Mouse (Mus musculus): ENCODE data around the gene Cryzl1.

Gene Cryzl1

DNA sequence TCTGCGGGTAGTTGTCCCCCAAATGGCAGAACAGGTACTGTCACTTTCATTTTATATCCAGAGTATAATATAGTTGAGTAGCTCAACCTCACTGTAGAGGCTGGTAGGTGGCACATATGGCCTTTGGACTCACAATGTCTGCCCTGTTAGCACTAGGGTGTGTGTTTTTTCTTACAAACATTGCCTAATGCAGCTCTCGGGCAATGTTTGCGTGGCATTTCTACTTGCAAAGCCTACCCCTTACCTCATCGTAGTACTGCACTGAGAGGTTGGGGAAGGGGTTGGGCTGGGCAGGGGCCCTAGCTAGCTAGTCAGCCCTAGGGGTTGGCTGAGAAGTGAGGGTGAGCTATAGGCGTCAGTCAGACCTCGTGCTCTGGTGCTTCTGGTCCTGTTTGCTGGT is 18.8 kb upstream of the Cryzl1 start:
- POLR2A ChIA-PET: interaction anchor here in 3 of 4 experiments (0.6 to 1.8 kb wide), 6 partner anchors 12 to 158 kb away, joined by 3 to 7 read pairs (median 3); no protein-coding TSS in a partner anchor
- CTCF ChIA-PET: interaction anchor here in 1 of 4 experiments (1.3 kb wide), 1 partner anchor 178 kb away, joined by 3 read pairs; no protein-coding TSS in a partner anchor

DNA sequence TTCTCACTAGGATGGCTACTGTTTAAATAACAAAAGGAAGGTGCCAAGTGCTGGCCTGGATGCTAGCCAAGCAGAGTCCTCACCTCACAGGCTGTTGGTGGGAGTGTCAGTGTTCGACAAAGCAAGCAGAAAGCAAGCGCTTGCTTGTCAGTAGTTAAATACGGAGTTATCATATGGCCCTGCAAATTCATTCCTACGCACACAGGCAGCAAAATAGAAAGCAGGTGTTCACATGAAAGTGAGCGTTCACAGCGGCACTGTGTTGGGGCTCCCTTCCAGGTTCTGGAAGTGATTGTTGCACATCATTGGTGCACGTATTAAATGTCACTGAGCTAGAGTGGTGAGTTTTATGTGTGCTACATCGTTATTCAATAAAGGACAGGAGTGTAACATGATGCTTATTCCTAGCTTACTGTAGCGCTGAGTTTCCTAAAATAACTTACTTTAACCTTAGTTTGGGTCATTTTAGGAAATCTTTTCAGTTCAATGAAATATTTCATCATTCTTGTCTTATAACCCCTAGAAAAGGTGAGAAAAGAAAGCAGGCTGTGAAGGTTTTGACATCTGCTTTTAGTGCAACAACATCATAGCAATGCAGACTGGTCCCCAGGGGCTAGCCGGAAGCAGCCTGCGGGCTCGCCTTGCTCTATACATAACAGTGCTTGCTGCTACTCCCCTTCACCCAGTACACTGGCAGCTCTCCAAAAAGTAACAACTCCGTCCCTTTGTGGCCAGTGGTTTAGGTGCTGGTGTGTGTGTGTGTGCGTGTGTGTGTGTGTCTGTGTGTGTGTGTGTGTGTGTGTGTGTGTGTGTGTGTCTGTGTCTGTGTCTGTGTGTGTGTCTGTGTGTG is 17.6 kb upstream of the Cryzl1 start:
- CTCF ChIA-PET: interaction anchor here in 1 of 4 experiments (0.6 kb wide), 1 partner anchor 9 kb away, joined by 3 read pairs; no protein-coding TSS in a partner anchor
- POLR2A ChIA-PET: interaction anchor here in 3 of 4 experiments (0.7 to 4.5 kb wide), 7 partner anchors 10 to 139 kb away, joined by 3 to 25 read pairs (median 3); partner anchors contain the start of genes Cryzl1 (in 1 of the 3) and Itsn1 (in 1 of the 3)

- ChIA-PET POLR2A (interaction anchor here in 3 of 4 experiments (0.6 to 4.5 kb wide), 4 partner anchors 15 to 482 kb away, joined by 3 to 25 read pairs (median 3); partner anchors contain the start of genes Cryzl1 (in 1 of the 3) and Itsn1 (in 1 of the 3)), CTCF (interaction anchor here in 1 of 4 experiments (0.8 kb wide), 1 partner anchor 11 kb away, joined by 3 read pairs; no protein-coding TSS in a partner anchor)
These were observed 14.3 kb upstream of the Cryzl1 start for GRCm38 (mm10) chr16:91743055-91743454.

DNA sequence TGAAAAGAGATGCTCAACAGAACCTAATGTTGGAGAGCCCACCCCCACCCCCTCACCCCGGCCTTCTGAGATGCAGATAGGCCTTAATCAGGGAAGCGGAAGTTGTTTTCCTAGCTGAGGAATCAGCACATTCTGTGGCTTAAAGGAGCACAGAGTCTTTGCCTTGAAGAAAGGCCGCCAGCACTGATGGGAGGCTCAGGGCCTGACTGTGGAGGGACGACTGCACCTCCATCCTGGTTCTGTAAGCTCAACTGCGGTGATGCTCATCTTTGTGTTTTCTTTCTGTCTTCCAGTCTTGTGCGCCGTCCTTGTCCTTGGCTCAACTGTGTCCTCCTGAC is 12.1 kb upstream of the Cryzl1 start:
- ChIA-PET POLR2A (interaction anchor here in 2 of 4 experiments (0.5 to 2.2 kb wide), 19 partner anchors 8 to 298 kb away, joined by 3 to 13 read pairs (median 3); partner anchors contain the start of genes Cryzl1 (in 1 of the 2), Gart (in 1 of the 2), Itsn1 (in 1 of the 2) and Son (in 1 of the 2)), CTCF (interaction anchor here in 2 of 4 experiments (0.5 to 1.0 kb wide), 5 partner anchors 132 to 268 kb away, joined by 3 to 7 read pairs (median 3); no protein-coding TSS in a partner anchor)

GRCm38 (mm10) chr16:91740184-91740917 is 11.6 kb upstream of the Cryzl1 start:
- ChIA-PET CTCF (interaction anchor here in 3 of 4 experiments (0.6 to 0.7 kb wide), 3 partner anchors 144 to 390 kb away, joined by 3 read pairs; no protein-coding TSS in a partner anchor), POLR2A (interaction anchor here in 2 of 4 experiments (0.5 to 2.2 kb wide), 15 partner anchors 10 to 298 kb away, joined by 3 to 13 read pairs (median 4); partner anchors contain the start of genes Cryzl1 (in 2 of the 2), Itsn1 (in 2 of the 2), Gart (in 1 of the 2) and Son (in 1 of the 2))

- CTCF ChIA-PET: no interaction called here
- POLR2A ChIA-PET: interaction anchor here in 2 of 4 experiments (0.7 to 6.0 kb wide), 4 partner anchors 8 to 97 kb away, joined by 3 to 33 read pairs (median 4); partner anchors contain the start of genes Cryzl1 (in 2 of the 2) and Itsn1 (in 2 of the 2)
These were observed 9.7 kb upstream of the Cryzl1 start for GRCm38 (mm10) chr16:91738505-91738904.

DNA sequence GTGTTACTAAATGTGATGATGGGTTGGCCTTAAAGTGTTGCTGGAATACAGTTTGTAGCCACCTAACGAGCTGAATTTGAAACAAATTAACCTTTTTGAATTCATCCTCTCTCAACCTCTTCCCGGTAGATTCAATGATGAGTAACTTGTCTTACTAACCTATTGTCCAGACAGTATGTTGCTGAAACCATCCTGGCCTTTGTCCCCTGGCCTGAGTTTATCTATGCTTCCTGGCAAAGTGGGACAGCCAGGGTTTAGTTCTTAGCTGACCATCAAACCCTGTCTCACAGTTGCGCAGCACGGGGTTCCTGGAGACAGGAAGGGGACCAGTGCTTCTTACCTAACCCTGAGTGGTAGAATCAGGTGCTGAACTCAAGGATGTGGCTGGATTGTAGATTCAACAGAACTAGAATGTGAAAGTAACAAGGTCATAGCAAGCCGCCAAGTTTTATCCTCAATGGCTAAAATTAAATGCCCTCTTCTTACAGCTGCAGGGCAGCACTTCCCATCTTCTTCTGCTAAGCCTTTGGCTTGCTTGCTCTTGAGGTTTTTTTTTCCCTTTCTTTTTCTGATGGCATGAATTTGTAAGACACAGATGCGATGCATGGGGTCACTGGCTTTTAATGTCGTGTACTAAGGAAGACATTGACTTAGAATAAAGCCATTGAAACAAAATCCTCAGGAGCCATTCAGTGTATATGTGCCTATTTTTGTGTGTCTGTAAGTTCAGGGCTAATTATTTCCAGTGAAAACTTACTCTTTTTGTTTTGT is 7.5 kb upstream of the Cryzl1 start:
- ChIA-PET POLR2A (interaction anchor here in 2 of 4 experiments (0.9 to 6.0 kb wide), 9 partner anchors 8 to 24 kb away, joined by 3 to 33 read pairs (median 3); partner anchors contain the start of genes Cryzl1 (in 1 of the 2) and Itsn1 (in 1 of the 2)), CTCF (no interaction called here)

GRCm38 (mm10) chr16:91734771-91735170 is 6.0 kb upstream of the Cryzl1 start:
- POLR2A ChIA-PET: interaction anchor here in 3 of 4 experiments (0.6 to 6.0 kb wide), 9 partner anchors 8 to 84 kb away, joined by 3 to 33 read pairs (median 4); partner anchors contain the start of genes Cryzl1 (in 1 of the 3) and Itsn1 (in 1 of the 3)
- CTCF ChIA-PET: no interaction called here

DNA sequence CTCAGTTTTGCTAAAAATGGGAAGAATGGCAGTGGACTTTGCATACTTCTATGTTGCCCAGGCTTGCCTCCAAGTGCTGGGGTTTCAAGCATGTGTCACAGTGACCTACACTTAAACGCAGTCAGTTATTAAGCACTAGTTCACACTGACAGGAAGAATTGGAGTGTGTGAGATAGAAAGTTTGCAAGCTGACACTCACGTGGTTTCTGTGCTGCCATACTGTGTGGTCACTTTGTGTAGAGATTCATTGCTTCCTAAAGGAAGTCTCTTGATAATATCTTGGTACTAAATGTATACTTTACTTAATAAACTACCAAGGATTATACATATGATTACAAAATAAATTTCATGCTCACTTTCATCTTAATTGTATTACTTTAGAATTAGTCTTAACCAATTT is 4.0 kb upstream of the Cryzl1 start:
- ChIA-PET CTCF (no interaction called here), POLR2A (interaction anchor here in 2 of 4 experiments (1.6 to 2.5 kb wide), 3 partner anchors 9 to 86 kb away, joined by 4 to 7 read pairs (median 5); partner anchors contain the start of genes Gart (in 1 of the 2) and Son (in 1 of the 2))

DNA sequence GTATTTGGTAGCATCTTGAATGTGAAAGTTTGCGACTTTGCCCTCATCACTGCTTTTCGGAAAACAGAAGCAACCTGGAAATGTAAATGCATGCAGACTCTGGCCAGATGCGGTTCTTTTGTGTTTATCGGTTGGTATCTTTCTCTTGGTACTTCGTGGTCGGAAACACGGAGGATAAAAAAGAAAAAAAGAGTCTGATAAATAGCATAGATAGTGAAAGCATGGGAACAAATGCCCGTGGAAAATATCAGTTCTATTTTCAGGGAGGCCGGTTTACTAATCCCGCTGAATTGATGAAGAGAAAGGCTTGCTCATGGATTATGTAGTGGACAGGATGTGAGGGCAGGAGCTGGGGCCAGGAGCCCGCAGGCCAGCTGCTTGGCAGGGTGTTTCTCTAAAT is 1.7 kb upstream of the Cryzl1 start:
- CTCF ChIA-PET: interaction anchor here in 1 of 4 experiments (0.6 to 1.1 kb wide), 2 partner anchors 155 to 208 kb away, joined by 3 to 5 read pairs; no protein-coding TSS in a partner anchor
- POLR2A ChIA-PET: interaction anchor here in 3 of 4 experiments (0.6 to 4.4 kb wide), 13 partner anchors 8 to 367 kb away, joined by 3 to 25 read pairs (median 3); partner anchors contain the start of genes Gart (in 1 of the 3) and Son (in 1 of the 3)

- CTCF ChIA-PET: interaction anchor here in 3 of 4 experiments (0.6 to 1.1 kb wide), 4 partner anchors 12 to 209 kb away, joined by 3 to 5 read pairs (median 3); no protein-coding TSS in a partner anchor
These were observed 1.2 kb upstream of the Cryzl1 start for GRCm38 (mm10) chr16:91729821-91730441.

DNA sequence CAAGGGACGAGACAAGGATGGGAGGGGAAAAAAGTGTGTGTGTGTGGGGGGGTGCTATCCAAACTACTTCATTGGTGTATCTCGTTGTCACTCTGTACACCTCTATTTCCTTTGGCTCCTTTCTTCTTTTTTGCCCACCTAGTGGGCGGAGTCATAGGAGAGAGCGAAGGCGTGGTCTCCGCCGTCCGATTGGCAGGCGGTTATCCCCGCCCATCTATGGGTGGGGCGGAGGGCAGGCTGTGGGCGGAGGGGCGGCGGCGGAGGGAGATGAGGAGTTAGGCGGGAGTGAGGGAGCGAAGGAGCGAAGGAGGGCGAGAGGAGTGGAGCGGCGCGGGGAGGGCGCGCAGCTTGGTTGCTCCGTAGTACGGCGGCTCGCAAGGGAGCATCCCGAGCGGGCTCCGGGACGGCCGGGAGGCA is 299 bp upstream of the Cryzl1 start, which contains the start of gene Itsn1:
Gene Itsn1, plus strand, starts transcription at position 216 of the 417 bp plus-strand sequence.
- ChIA-PET POLR2A (interaction anchor here in 3 of 4 experiments (0.9 to 5.7 kb wide), 23 partner anchors 8 to 204 kb away, joined by 3 to 33 read pairs (median 5); partner anchors contain the start of genes Son (in 3 of the 3), Gart (in 2 of the 3) and Donson (in 1 of the 3)), CTCF (interaction anchor here in 1 of 4 experiments (1.6 kb wide), 1 partner anchor 156 kb away, joined by 4 read pairs; no protein-coding TSS in a partner anchor)

More at GRCm38 (mm10) chr16:91729821-91730441, 1.2 kb upstream of the Cryzl1 start:
- POLR2A ChIA-PET: interaction anchor here (0.6 to 5.7 kb wide), 23 partner anchors 7 to 367 kb away, joined by 3 to 33 read pairs (median 3); partner anchors contain the start of genes Son (in 3 of the 4), Gart (in 2 of the 4) and Donson (in 1 of the 4)

- POLR2A ChIA-PET: interaction anchor here in 2 of 4 experiments (0.6 to 5.7 kb wide), 45 partner anchors 8 to 1740 kb away, joined by 3 to 33 read pairs (median 4); partner anchors contain the start of genes Gart (in 2 of the 2), Son (in 2 of the 2), Donson (in 1 of the 2) and Ifnar1 (in 1 of the 2)
- CTCF ChIA-PET: no interaction called here
These were observed 1.3 kb downstream of the Cryzl1 start for GRCm38 (mm10) chr16:91727433-91727832.

- CTCF ChIA-PET: interaction anchor here in 3 of 4 experiments (0.6 to 2.1 kb wide), 7 partner anchors 30 to 211 kb away, joined by 3 to 8 read pairs (median 3); no protein-coding TSS in a partner anchor
- POLR2A ChIA-PET: interaction anchor here in 3 of 4 experiments (0.6 to 5.7 kb wide), 14 partner anchors 10 to 210 kb away, joined by 3 to 33 read pairs (median 4); partner anchors contain the start of genes Gart (in 1 of the 3) and Son (in 1 of the 3)
These were observed 4.5 kb downstream of the Cryzl1 start for GRCm38 (mm10) chr16:91724247-91724646.

DNA sequence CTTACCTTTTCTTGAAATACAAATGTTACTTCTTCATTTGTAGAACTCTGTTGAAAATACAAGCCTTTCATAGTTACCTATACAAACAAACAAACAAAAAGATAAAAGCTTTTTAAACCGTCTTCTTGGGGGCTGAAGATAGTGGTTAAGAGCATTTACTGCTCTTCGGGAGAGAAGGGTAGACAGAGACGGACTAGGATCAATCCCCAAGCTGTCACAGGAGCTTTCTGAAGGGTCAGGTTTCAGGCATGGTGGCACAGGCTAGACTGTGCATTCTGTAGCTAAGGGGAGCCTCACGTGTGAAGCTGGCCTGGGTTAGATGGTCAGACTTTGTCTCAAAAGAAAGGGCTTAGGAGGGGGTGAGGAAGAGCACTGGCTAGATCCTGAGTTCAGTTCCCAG is 11.4 kb downstream of the Cryzl1 start:
- ChIA-PET CTCF (interaction anchor here in 1 of 4 experiments (1.1 to 2.2 kb wide), 2 partner anchors 29 to 168 kb away, joined by 3 to 8 read pairs; partner anchors contain the start of gene Donson), POLR2A (interaction anchor here in 3 of 4 experiments (0.6 to 3.7 kb wide), 13 partner anchors 10 to 72 kb away, joined by 3 to 28 read pairs (median 4); partner anchors contain the start of genes Cryzl1 (in 2 of the 3), Gart (in 2 of the 3), Son (in 2 of the 3) and Donson (in 1 of the 3))
